Mouse (Mus musculus) heart, adult 8-10 months (tissue): Measurements from ENCODE around the gene Ubtd1. TPM values are rescaled to one million over a fixed set of nuclear protein-coding genes. Genes with fewer than 3 reads are reported as not detected.

Experiments
- DNase-seq: peaks from one replicate; pipeline ENCODE4 v3.0.0; 2022; ENCODE audit warnings: low spot score
- total RNA-seq, 4 experiments: library from RNA; stranded (reverse); gene quantifications; 2 replicates each; pipeline ENCODE4 v1.2.4; 2022

Gene Ubtd1
- total RNA-seq, result 10 to 100 TPM; 15.9 to 18.2 (median 16.5) TPM

DNA sequence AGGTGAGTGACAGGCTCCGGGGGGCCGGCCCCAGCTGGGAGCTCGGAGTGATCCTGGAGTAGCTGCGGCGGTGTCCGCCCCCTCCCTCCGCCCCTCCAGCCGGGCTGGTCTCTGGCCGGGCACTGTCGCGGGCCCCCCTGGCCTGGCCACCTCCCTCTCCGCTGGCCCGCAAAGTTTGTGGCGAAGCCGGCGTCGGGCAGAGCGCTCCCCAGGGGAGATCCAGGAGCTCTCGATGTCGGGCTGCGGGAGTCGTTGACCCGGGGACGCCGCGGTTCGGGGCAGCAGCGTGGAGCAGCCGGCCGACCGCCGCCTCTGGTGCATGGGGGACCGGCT lies at the start of gene Ubtd1:
Gene Ubtd1, plus strand, starts transcription at position 169 of the 333 bp plus-strand sequence.
- no peak for DNase-seq

DNA sequence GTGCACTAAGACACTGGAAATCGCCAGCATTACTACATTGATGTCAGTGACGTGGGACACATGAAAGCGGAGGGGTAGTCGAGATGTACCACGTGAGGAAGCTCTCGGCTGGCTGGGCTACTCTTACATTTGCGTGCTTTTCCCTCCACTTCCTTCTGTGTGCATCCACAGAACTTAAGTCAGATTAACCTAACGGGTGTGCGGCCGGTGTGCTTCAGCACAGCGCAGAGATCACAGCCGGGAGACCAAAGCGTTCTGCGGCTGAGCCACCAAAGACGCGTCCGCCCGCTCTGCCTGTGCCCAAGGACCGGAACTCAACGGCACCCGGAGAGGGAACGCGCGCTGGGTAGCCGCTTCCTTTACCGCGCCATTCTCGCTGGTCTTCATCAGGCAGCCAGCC lies 48.9 kb upstream of the Ubtd1 start:
- DNase-seq, result no peak

DNA sequence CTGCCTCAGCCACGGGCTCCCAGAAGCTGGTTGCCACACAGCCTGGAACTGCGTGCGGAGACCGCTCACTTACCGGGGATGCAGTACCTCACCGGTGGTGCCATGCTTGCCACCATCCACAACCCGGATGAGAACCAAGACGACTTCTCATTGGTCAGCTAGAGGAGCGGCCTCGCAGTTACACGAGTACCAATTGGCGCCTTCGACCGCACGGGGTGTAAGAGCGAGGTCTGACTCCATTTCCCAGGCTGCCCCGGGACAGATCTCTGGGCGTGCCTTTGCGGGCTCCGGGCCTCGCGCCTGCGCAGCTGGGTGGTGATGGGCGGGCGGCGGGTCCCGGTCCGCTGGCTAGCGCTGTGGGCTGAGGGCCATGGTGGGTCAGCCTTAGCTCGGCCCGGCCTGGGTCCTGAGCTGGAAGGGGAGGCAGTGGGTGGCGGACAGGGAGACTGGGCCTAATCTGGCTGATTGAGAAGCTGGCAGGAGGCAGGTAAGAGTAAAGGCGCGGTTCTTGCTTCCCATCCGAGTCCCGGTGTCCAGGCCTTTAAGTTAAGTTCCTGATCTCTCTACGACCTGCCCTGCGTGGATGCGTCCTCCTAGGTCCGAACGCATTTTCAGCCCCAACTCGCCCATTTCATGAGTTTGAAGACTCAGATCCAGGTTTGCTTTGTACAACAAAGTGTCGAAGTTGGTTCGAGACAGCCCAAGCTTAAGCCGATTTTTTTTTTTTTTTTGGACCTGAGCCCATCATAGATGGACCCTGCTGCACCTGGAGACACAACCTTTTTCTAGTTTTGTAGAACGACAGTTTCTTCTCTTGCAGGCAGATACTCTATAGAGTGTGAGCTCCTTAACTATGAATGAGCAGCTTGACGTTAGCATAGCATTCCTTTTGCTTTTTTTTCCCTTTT lies 48.1 kb upstream of the Ubtd1 start, which contains the start of the genes Exosc1 and Zdhhc16:
Gene Exosc1, minus strand, starts transcription at position 245 of the 908 bp plus-strand sequence.
Gene Zdhhc16, plus strand, starts transcription at position 302 of the 908 bp plus-strand sequence.
- peak; percentile 99 for DNase-seq

DNA sequence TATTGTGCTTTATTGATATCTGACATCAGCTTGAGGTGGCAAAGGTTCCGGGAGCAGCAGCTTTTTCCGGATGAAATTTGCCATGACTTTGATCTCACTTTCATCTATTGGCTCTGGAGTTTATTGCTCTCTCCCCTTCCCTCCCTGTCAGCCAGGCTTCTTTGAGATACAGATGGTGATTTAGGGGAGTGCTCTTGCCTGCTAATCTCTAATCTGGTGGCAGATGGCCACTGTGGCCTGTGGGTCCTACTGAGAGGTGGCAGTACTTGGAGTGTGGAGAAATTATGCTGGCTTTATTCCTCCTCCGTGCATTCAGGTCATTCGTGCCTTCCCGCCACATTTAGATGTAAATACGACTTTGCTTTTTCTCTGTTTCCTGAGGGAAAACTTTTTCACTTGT lies 47.4 kb upstream of the Ubtd1 start:
- no peak for DNase-seq

DNA sequence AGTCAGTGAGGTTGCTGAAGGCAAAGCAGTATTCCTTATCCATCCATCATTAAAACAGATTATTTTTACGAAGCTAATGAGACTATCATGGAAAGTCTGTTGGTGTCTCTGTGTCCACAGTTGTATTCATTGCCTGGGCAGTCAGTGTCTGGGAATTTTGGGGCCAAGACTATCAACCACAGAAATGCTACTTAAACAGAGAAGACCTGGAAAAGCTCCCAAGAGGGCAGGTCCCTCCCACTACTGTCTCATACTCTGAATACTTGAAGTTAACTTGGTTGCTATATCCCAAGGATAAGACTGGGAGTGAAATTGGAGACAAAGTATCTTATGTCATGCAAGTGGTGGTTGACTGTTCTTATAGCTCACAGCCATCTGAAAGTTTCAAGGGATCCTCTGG lies 45.6 kb upstream of the Ubtd1 start:
- DNase-seq, result no peak

DNA sequence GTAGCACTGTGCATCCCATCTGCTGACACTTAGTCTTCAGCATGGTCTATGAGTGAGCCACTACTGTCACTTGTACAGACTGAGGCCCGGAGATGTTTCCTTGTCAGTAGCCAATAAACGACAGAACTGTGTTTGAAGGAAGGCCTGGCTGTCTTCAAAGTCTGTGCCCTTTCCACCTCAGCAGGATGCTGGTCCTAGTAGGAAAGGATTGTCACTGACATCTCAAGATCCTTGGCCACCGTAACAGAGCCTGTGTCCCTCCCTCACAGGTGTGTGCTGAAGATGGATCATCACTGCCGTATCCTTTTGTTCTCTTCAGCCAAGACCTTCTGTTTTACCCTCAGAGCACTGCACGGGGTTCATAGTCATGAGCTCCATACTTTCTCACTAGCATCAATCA lies 43.0 kb upstream of the Ubtd1 start:
- no peak for DNase-seq

DNA sequence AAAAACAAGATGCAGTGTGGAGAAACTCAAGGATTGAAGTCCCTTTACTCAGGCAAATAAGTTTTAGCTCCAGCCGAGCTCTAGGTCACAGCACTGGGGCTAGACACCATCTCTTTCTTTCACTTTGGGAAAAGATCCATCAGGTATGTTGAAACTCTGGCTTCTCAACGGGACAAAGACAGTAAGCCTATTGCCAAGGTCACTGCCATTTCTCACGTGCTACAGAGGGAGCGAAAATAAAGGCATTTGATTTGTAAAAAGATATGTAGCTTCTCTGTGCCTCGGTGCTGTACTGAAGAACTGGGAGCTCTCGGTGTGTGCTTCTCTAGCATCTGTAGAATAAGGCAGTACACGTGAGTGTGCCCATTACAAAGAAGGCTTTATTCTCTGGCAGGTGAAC lies 37.7 kb upstream of the Ubtd1 start:
- DNase-seq, result no peak

DNA sequence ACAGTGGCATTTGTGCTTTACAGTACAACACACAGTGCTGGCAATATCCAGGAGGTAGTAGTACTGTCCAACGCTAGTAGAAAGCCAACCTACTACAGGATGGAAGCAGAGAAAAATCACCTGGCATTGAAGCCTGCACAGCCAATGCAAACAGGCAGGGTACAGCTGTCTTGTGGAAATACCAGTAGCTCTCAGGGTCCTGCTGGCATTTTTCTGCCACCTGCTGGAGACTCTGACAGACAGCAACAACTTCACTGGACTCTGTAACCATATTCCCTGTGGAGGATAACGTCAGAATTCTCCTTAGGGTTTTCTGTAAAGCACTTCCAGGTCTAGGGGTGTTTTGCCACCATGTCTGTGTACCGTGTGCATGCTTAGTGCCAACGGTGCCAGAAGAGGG lies 29.3 kb upstream of the Ubtd1 start:
- DNase-seq, result no peak

DNA sequence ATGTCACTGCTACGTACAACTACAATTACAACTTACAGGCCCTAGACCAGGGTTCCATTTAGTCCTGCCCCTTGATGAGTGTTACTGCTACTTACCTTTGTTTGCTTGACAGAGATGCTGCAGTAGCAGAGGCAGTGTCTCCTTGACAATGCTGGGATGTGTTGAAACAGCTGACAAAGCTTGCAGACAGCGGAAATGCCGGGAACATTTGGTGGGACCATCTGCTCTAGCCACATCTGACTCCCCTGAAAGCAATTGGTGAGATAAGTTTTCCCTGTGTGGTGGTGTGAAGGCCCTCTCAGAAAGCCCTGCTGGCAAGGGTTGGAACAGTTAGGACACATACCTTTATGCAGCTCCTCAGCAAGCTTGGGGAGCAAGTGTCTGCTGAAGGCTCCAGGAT lies 28.0 kb upstream of the Ubtd1 start:
- DNase-seq, result no peak

DNA sequence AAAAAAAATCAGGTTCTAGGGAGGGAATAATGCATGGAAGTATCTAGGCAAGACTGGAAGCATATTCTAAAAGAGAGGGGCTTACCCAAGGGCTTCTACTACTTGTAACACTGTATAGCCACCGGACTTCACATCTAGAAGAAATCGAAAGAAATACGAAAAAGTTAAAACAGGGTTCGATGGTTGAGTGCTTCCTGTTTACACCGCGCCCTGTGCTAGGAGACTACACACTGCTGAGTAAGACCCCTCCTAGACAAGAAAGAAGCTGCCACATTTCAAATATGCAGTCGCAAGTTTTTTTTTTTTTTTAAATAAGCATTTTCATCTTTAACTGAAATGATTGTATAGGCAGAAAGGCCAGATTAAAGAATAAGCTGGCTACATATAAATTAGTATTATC lies 11.9 kb upstream of the Ubtd1 start:
- no peak for DNase-seq

DNA sequence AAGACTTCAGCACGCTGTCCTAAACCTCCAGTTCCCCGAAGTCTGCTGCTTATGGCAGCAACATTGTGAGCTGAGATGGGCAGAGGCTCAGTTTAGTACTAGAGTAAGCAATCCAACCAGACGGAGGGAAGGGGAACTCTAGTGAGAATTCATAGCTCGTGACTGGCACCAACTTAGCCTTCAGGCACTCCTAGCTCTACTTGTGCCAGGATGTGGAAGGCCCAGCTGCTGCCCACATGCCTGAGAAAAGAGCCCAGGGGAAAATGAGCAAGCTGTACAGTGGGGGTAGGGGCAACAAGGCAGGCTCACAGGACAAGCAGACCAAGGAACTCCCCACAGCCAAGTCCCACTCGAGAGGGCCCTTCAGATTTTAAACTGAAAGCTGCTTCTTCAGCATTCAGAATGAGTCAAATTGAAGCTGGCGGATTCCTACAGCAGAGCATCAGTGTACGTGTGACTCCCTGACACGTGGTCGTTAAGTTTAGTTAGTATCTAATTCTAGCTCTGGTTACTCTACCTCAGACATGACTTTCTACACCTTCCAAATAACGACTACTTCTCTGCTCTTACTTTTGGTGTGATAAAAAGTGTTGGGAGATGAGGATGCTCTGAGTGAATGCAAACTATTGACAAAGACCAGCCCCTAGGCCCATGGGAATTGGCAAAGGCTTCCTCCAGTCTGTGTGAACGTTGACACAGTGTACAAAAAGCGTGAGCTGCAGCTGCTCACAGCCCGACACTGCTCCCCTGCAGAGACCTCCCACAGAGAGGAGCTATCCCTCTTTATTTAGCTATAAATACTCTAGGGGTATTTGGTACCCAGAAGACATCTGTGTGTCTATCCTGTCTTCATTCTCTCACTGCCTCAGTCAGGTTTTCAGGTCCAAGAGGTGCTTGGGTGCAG lies 7.4 kb upstream of the Ubtd1 start:
- no peak for DNase-seq

DNA sequence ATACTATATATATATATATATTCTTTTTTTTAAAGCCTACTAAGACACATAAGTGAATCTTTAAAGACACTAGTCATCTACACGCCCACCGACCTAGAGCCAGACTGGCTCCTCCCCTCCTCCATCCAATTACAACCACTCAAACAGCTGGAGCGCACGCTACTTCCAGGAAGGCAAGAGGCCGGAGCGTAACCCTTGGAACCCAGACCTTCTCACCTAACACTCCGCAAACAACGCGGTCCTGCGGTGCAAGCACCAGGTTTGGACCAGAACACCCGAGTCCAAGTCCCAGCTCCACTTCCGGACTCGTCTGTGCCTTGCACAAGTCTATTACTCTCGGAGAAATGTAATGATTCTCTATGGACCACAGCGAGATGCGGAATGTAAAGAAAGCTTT lies 1.1 kb upstream of the Ubtd1 start:
- peak; percentile 41 for DNase-seq

DNA sequence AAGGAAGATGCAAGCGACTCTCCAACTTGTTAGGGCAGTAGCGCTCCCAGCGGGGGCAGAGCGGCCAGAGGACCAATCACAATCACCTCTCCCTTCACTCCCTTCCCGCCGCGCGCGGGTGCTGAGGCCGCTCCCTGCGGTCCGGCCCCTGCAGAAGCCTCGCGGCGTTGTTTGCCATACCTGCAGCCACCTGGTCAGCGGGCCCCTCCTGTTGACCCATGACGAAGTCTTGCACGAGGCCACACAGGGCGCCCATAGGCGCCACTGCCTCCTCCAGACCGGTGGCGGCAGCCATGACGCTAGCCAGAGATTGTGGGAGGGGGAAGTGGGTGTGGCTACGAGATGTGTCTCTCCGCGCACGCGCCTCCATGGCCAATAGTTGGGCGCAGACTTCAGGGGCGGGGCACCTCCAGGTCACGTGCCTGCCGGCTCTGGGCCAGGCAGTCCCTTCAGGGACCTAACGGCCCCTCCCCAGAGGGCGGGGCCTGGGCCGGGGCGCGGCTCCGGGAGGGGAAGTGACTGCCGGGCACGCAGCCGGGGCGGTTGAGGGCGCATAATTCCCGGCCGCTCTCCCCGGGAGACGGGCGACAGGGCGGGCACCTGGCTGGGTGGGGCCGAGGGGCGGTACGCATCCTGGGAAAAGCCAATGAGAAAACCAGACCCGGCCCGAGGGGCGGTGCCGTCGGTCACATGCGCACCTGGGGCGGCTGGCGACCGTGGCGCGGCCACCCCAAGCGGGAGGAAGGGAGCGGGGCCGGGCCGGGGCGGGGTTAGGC lies 556 bp upstream of the Ubtd1 start, which contains the start of gene Mms19:
Gene Mms19, minus strand, starts transcription at position 339 of the 776 bp plus-strand sequence.
- DNase-seq, result peak; percentile 99

DNA sequence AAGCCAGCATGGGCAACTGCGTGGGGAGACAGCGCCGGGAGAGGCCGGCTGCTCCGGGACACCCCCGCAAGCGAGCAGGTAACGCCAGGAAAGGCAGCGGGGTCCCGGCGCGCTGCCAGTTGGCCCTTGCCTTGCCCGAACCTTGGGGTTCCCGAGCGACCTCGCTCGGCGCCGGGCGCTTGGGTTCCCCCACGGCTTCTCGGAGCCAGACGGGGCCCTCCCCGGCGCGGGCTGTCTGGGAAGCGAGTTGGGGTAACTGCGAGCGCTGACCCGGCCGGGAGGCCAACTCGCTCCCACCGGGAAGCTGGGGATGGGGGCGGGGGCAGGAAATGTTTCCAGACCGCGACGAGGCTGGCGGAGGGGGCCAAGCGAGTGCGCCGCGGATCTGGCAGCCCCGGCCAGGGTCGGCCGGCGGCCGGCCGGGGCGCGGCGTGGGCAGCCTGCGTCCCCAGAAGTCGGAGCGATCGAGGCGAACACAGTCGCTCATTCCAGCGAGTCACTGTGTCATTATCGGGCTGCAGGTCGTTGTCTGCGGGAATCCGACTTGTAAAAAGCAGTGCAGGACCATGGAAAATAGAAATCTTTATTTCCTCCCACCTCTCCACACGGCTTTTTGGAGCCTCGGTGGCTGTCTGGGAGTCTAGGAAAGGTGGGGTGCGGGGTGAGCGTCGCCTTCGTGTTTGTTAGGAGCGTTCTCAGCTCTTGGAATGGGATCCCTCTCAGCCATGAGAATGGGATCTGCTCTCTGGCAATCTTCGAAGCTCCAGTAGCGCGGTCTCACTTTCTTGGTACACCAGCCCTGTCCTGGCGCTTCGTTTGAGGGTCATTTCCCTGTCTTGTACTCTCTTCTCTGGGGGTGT lies 598 bp downstream of the Ubtd1 start:
- DNase-seq, result peak; percentile 41

DNA sequence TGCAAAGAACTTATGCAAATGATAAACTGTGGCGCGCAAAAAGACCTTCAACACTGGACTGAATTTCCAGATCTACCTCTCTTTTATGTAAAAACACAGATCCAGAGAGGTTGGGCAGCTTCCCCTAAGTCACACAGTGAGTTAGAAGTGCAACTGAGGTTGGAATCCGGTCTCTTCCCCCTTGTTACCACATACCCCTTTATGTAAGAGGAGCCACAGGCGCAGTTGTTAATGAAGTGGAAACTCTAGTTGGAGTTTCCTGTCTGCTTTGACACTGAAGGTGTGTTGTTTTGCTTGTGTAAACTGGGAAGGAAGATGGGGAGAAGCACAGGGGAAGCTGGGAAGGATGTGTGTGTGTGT lies 1.2 kb downstream of the Ubtd1 start:
- no peak for DNase-seq

DNA sequence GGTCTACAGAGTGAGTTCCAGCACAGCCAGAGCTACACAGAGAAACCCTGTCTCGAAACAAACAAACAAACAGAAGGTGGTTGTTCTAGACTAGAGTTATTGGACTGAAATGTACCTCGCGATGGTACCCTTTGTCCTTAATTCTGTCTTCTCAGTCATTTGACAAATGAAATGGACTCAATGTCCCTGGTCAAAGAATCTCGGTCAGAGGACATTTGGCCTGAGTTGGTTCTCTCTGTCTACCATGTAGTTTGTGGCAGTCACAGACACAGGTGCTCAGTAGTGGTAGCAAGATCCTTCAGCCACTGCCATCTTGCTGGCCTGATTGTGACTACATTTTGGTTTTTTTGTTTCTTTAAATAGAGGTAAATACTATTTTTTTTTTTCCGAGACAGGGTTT lies 4.4 kb downstream of the Ubtd1 start:
- no peak for DNase-seq

DNA sequence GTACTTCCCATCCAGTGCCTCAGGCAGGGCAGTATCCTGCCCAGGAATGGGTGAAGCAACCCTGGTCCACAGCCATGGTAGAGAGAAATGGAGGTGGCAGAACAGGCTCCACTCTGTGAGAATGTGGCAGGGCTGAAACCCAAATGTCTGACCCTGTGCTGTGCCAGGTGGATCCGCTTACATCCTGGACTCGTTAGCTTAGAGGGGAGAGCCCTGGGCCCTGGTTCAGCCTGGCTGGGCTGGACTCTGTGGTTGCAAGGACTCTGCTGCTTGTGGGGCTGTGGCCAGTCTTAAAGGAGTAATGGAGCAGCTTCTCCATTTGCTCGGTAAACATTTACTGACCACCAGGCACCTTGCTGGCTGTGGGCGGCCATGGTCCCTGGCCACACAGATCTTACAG lies 5.6 kb downstream of the Ubtd1 start:
- no peak for DNase-seq

DNA sequence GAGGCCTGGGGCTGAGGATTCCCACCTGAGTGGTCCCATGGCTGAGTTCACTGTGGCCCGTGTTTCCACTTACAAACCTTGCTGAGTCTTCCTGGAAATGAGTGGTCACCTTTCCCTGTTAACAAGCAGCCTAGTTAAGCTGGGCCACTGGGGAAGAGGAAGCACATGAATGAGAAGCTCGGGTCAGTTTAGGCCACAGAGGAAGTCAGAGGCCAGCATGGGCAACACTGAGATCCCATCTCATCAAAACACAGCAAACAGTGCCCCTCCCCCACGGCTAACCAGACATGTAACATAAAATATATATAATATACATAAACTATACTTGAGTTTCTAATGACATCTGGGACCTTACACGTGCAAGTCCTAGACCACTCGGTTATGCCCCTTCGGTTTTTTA lies 8.2 kb downstream of the Ubtd1 start:
- peak; percentile 42 for DNase-seq

DNA sequence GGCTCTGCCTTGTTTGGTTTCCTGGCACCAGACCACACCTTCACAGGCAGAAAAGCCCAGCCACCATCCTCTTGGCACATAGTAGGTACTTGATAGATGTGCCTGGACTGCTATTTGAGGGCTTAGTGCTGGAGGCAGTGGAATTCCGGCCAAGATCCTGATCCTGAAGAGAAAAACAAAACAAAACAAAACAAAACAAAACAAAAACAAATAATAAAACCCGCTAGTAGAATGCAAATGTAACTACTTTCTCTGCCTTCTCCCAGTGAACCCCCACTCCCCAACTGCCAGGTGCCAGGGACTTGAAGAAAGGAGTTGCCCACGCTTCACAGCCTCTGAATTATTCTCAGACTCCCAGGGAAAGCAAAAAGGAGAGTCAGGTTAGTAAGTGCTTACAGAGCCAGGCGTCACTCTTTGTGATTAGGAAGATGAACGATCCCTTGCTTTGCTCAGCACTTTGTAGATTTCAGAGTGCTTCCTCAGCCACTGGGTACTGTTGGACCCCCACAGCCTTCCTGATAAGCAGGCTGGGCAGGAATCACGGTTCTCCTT lies 10.4 kb downstream of the Ubtd1 start:
- no peak for DNase-seq

DNA sequence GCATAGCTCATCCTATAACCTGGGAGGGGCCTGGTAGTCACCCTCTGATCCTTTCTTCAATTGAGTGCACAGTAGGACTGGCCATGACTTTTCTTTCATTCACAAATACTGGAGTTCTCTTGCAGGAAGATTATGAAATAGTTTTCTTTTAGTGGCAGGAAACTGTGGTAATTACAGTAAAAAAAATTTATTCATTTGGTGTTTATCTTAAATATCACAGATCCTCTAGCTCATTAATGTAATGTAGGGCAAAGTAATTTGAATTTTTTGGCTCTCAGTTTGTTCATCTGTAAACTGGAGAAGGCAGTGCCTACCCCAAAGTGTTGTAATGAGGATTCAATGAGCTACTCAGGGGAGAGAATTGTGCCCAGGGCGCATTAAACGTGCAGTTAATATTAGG lies 11.4 kb downstream of the Ubtd1 start:
- DNase-seq, result no peak

DNA sequence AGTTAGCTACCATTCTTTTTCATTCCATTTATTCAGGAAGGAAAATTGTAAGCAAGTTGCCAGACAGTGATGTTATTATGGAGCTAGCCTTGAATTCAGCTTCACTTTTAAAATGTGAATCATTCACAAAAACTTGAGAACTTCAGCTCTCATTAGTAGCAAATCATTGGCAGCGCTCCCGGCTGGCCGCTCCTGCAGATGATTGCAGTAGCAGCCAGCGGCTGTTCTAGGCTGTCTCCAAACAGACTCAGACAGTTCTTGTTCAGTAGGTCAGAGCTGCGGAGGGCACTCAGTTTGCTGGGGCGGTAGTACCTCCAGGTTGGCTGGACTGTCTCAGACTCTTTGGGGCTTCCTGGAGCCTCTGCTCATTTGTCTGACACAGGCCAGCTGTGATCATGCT lies 11.9 kb downstream of the Ubtd1 start:
- DNase-seq, result peak; percentile 75
